Comparison of ENCODE assay signal across 30 mouse cellular contexts in the genomic region with DNA sequence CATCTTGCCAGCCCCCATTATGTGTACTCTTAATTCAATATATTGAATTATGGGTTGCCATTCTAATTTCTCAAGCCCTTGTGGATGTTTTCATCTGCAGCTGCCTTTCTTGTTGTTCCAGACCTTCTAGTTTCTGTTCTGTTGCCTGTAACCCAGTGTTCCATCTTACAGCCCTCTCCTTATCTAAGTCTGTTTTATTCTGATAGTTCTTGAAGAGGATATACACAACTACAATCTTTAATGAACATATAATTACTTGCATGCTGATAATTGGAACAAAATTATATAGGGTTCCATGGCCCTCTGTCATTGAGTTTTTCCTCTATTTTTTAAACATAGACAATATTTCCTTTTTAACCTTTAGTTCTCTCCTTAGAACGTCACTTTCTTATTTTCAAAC. TPM values are rescaled to one million over a fixed set of nuclear protein-coding genes. Genes with fewer than 3 reads are reported as not detected.
A peak's percentile ranks its signal among the peaks of the same experiment; 100 is the strongest.
DNase-seq lines count a peak whose midpoint lies in the region; ATAC-seq lines count a peak whose summit lies in the region.
"Had no signal": no experiment of that assay in that cellular context is flagged by ENCODE, and none has a peak within 500 bp of the region (broad histone marks: within the 10 kb centered on the region; RNA-seq: fewer than 3 reads in every experiment).

No protein-coding gene starts in this region.

- peak; percentile 58; the same call in 1 of the 2 replicates for ATAC-seq in liver, embryonic 13.5 days (ENCODE audit: low read depth)
- ATAC-seq in liver, embryonic 12.5 days, result no peak
- peak; percentile 39; the same call in 1 of the 2 replicates for ATAC-seq in liver, embryonic 16.5 days (ENCODE audit: low read depth)
- peak; percentile 70 for ATAC-seq in megakaryocyte progenitor cell, adult 5-6 weeks (replicated peaks; ENCODE audit: poor library complexity)
- ATAC-seq: CD4-positive, CD25-positive, alpha-beta regulatory T cell, adult 4 months; forebrain, embryonic 14.5 days; forebrain, embryonic 16.5 days had no signal

- no peaks in the 10 kb centered on the region for H3K9me3 ChIP-seq in liver, embryonic 13.5 days (replicated peaks)
- no peaks in the 10 kb centered on the region for H3K9me3 ChIP-seq in liver, embryonic 12.5 days (replicated peaks)
- H3K9me3 ChIP-seq in liver, embryonic 16.5 days (replicated peaks; ENCODE audit: control insufficient read depth, low read length), result no peaks in the 10 kb centered on the region
- H3K9me3 ChIP-seq: embryonic facial prominence, embryonic 13.5 days; embryonic facial prominence, embryonic 15.5 days; forebrain, embryonic 10.5 days; forebrain, embryonic 12.5 days; G1E had no signal

- H3K27me3 ChIP-seq in liver, embryonic 13.5 days, result 0 out of 2 replicates have a peak, but pooled peaks cover 2% of the 10 kb centered on the region
- H3K27me3 ChIP-seq in liver, embryonic 12.5 days (replicated peaks), result peaks cover 6% of the 10 kb centered on the region; the same call in 1 of the 2 replicates
- no peaks in the 10 kb centered on the region for H3K27me3 ChIP-seq in liver, embryonic 16.5 days (ENCODE audit: control insufficient read depth, insufficient read depth, low read depth, low read length)
- H3K27me3 ChIP-seq: CH12.LX; embryonic facial prominence, embryonic 13.5 days; embryonic facial prominence, embryonic 15.5 days; forebrain, embryonic 12.5 days had no signal

- H3K27ac ChIP-seq in liver, embryonic 13.5 days, result no peak overlapping the region
- H3K27ac ChIP-seq in liver, embryonic 12.5 days, result no peak overlapping the region
- no peak overlapping the region for H3K27ac ChIP-seq in liver, embryonic 16.5 days (ENCODE audit: low read length)
- H3K27ac ChIP-seq: embryonic facial prominence, embryonic 13.5 days; embryonic facial prominence, embryonic 15.5 days; forebrain, embryonic 10.5 days; forebrain, embryonic 12.5 days had no signal

- no peak overlapping the region for H3K4me3 ChIP-seq in liver, embryonic 13.5 days (replicated peaks)
- H3K4me3 ChIP-seq in liver, embryonic 12.5 days, result no peak overlapping the region
- no peak overlapping the region for H3K4me3 ChIP-seq in liver, embryonic 16.5 days (ENCODE audit: low read depth, low read length)
- H3K4me3 ChIP-seq: embryonic facial prominence, embryonic 13.5 days; embryonic facial prominence, embryonic 15.5 days; erythroblast, embryonic 14.5 days; forebrain, embryonic 10.5 days; forebrain, embryonic 12.5 days had no signal

- no peak overlapping the region for H3K4me2 ChIP-seq in liver, embryonic 13.5 days
- no peak overlapping the region for H3K4me2 ChIP-seq in liver, embryonic 12.5 days
- no peak overlapping the region for H3K4me2 ChIP-seq in liver, embryonic 16.5 days (ENCODE audit: low read depth, low read length)
- H3K4me2 ChIP-seq: embryonic facial prominence, embryonic 13.5 days; embryonic facial prominence, embryonic 15.5 days; forebrain, embryonic 12.5 days had no signal

- no peaks in the 10 kb centered on the region for H3K36me3 ChIP-seq in liver, embryonic 13.5 days
- H3K36me3 ChIP-seq in liver, embryonic 12.5 days, result no peaks in the 10 kb centered on the region
- no peaks in the 10 kb centered on the region for H3K36me3 ChIP-seq in liver, embryonic 16.5 days (ENCODE audit: control insufficient read depth, insufficient read depth)
- H3K36me3 ChIP-seq: embryonic facial prominence, embryonic 13.5 days; embryonic facial prominence, embryonic 15.5 days; forebrain, embryonic 10.5 days; forebrain, embryonic 12.5 days; G1E had no signal

- WGBS in liver, embryonic 13.5 days (ENCODE audit: insufficient replicate concordance), result 56% methylated on average over 1 of the region's 1 CpGs
- WGBS in liver, embryonic 12.5 days (ENCODE audit: insufficient replicate concordance), result 57% methylated on average over 1 of the region's 1 CpGs
- WGBS in liver, embryonic 16.5 days (ENCODE audit: insufficient replicate concordance), result 49% methylated on average over 1 of the region's 1 CpGs

- no peak overlapping the region for H3K9ac ChIP-seq in liver, embryonic 13.5 days
- H3K9ac ChIP-seq in liver, embryonic 12.5 days, result no peak overlapping the region
- H3K9ac ChIP-seq in liver, embryonic 16.5 days (ENCODE audit: low read depth, low read length), result no peak overlapping the region
- H3K9ac ChIP-seq: embryonic facial prominence, embryonic 13.5 days; embryonic facial prominence, embryonic 15.5 days; forebrain, embryonic 12.5 days had no signal

- DNase-seq in liver, embryonic 13.5 days, result no peak
- DNase-seq in liver, result no peak
- no peak for DNase-seq in adrenal gland, postnatal 4 days (ENCODE audit: low spot score in 2 of 2)
- DNase-seq in adrenal gland, adult 2 months, result no peak
- DNase-seq: adrenal gland, adult 8-10 months; adrenal gland, postnatal 14 days; adrenal gland, postnatal 36 days; B cell, adult 2 months; cerebellum, adult 11 months; cerebellum, adult 18-20 months; cerebellum, adult 8-10 months; cerebellum, adult 9-11 months; cerebellum, postnatal 14 days; cerebellum, postnatal 36 days; embryo, embryonic 11 days had no signal

- H3K4me1 ChIP-seq in liver, embryonic 13.5 days (replicated peaks), result peaks cover 13% of the 10 kb centered on the region
- H3K4me1 ChIP-seq in liver, embryonic 12.5 days, result peaks cover 5% of the 10 kb centered on the region
- H3K4me1 ChIP-seq in liver, embryonic 16.5 days (ENCODE audit: control insufficient read depth, low read depth, low read length), result no peaks in the 10 kb centered on the region
- H3K4me1 ChIP-seq: embryonic facial prominence, embryonic 13.5 days; embryonic facial prominence, embryonic 15.5 days; forebrain, embryonic 10.5 days; forebrain, embryonic 12.5 days had no signal

RNA-seq across cellular contexts. Expression of gene Gm4792, which starts 38.0 kb away (rescaled TPM):
- polyA plus RNA-seq in liver, embryonic 13.5 days (2015; fragmentation: Nextera tagmentation; extraction: Ambion mirVana), result not detected in 2 replicates
- not detected in 2 replicates for polyA plus RNA-seq in liver, embryonic 12.5 days (2016; fragmentation: Nextera tagmentation; extraction: Ambion mirVana)
- polyA plus RNA-seq in liver, embryonic 16.5 days (2015; fragmentation: Nextera tagmentation; extraction: Ambion mirVana), result not detected in 2 replicates
- not detected in 2 replicates for total RNA-seq in megakaryocyte progenitor cell, adult 5-6 weeks (2015)
- not detected in 2 replicates for total RNA-seq in megakaryocyte progenitor cell, adult 5-6 weeks (2017)
- total RNA-seq in adrenal gland, postnatal 4 days (2021), result under 1 TPM in 1 of 2 experiments, not detected in 1; 0.81 TPM
- total RNA-seq in adrenal gland, adult 2 months (2021), result not detected
- polyA plus RNA-seq in adrenal gland, adult 2 months (2012; rRNA removed), result not detected in 2 replicates
- total RNA-seq: adrenal gland, adult 8-10 months; adrenal gland, postnatal 14 days; adrenal gland, postnatal 36 days; CH12.LX; common myeloid progenitor, adult 5-6 weeks; G1E had no signal
- polyA plus RNA-seq: CD4-positive, CD25-positive, alpha-beta regulatory T cell, adult 4 months; embryonic facial prominence, embryonic 11.5 days; embryonic facial prominence, embryonic 13.5 days; embryonic facial prominence, embryonic 15.5 days; erythroblast, embryonic 14.5 days; forebrain, embryonic 12.5 days; forebrain, embryonic 16.5 days; G1E had no signal

RNA-seq across cellular contexts. Expression of gene Tmcc3, which starts 51.2 kb away (rescaled TPM):
- polyA plus RNA-seq in liver, embryonic 13.5 days (2015; fragmentation: Nextera tagmentation; extraction: Ambion mirVana), result 2.6 and 3.4 TPM in 2 replicates
- polyA plus RNA-seq in liver, embryonic 12.5 days (2016; fragmentation: Nextera tagmentation; extraction: Ambion mirVana), result 3.3 and 3.7 TPM in 2 replicates
- 5.2 and 6.7 TPM in 2 replicates for polyA plus RNA-seq in liver, embryonic 16.5 days (2015; fragmentation: Nextera tagmentation; extraction: Ambion mirVana)
- 0.49 and 1.3 TPM in 2 replicates for total RNA-seq in megakaryocyte progenitor cell, adult 5-6 weeks (2015)
- 0.78 TPM in 1 of 2 replicates, not detected in the other for total RNA-seq in megakaryocyte progenitor cell, adult 5-6 weeks (2017)
- 10 to 100 TPM; 23.7 to 23.9 TPM for total RNA-seq in adrenal gland, postnatal 4 days (2021)
- 10 to 100 TPM; 13.0 to 22.8 TPM for total RNA-seq in adrenal gland, adult 2 months (2021)
- 4.9 and 6.9 TPM in 2 replicates for polyA plus RNA-seq in adrenal gland, adult 2 months (2012; rRNA removed)
